Mouse (Mus musculus): ENCODE measurements at regions not wholly inside any gene's neighbourhood (a gene's known extent, or its start where the extent isn't known, plus 50 kb on each side); places are given as distances from the start of the nearest gene placed in this dataset.

DNA sequence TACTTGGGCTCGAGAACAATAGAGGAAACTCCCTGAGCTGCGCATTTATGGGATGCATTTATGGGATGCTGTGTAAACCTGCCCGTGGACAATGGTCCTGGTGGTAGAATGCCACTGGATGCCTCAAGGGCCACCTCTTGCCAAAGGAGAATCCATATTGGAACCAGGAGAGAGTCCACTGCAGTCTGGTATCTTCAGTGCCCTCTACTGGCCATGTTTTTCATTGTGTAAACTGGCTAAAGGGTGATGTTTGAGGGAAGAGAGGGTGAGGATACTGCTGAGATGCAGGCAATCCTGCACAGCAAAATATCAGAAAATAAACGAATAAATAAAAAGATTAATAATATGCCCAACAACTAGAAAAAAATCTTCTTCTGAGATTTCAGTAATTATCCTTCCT is 333.5 kb downstream of the Gm826 start:
- H3K4me3 ChIP-seq (ENCODE audit: low read depth, low read length) = no peak overlapping the region
- H3K27ac ChIP-seq (replicated peaks; ENCODE audit: low read depth, low read length) = no peak overlapping the region
- H3K27me3 ChIP-seq (replicated peaks; ENCODE audit: control insufficient read depth, insufficient read depth, low read length) = no peaks in the 10 kb centered on the region
- H3K4me2 ChIP-seq (ENCODE audit: low read depth, low read length) = no peak overlapping the region
- no peaks in the 10 kb centered on the region for H3K4me1 ChIP-seq (ENCODE audit: control insufficient read depth, insufficient read depth, low read length)
- WGBS = 68% methylated on average over 4 of the region's 4 CpGs
- no peak overlapping the region for H3K9ac ChIP-seq (ENCODE audit: low read depth, low read length)
- no peaks in the 10 kb centered on the region for H3K36me3 ChIP-seq (ENCODE audit: control insufficient read depth, insufficient read depth, low read length)
- no peaks in the 10 kb centered on the region for H3K9me3 ChIP-seq (ENCODE audit: control insufficient read depth, low read length)
- DNase-seq (ENCODE audit: low spot score) = no peak
- ATAC-seq (ENCODE audit: low read depth) = no peak

DNA sequence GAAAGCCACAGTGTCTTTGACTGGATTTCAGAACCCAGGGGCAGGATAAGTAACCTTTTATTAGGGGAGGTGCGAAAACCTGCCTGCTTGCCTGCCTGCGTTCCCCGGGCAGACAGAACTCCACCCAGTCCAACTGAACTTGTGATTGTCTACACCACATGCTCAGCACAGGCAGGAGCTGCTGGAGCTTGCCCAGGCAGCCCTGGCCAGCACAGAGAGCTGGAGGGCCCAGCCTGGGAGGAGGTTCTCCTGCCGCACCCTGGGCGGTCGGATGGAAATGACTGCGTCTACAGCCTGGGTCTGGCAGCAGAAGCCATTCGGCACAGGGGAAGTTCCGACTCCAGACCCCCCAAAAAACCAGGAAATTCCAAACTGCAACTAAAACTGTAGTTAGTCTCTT is 336.6 kb downstream of the Gm826 start:
- Histone ChIP-seq H3K4me1 (ENCODE audit: control insufficient read depth, insufficient read depth, low read length) (no peaks in the 10 kb centered on the region), H3K27me3 (replicated peaks; ENCODE audit: control insufficient read depth, insufficient read depth, low read length) (no peaks in the 10 kb centered on the region), H3K9me3 (ENCODE audit: control insufficient read depth, low read length) (no peaks in the 10 kb centered on the region), H3K4me2 (ENCODE audit: low read depth, low read length) (no peak overlapping the region), H3K27ac (replicated peaks; ENCODE audit: low read depth, low read length) (no peak overlapping the region), H3K36me3 (ENCODE audit: control insufficient read depth, insufficient read depth, low read length) (no peaks in the 10 kb centered on the region), H3K9ac (ENCODE audit: low read depth, low read length) (no peak overlapping the region), H3K4me3 (ENCODE audit: low read depth, low read length) (no peak overlapping the region)
- DNase-seq (ENCODE audit: low spot score) (peak; percentile 27), ATAC-seq (ENCODE audit: low read depth) (no peak)
- 73% methylated on average over 9 of the region's 9 CpGs for WGBS

GRCm38 (mm10) chr2:159994490-159994889 is 339.5 kb downstream of the Gm826 start:
- DNase-seq (ENCODE audit: low spot score) (no peak), ATAC-seq (ENCODE audit: low read depth) (no peak)
- H3K9me3 ChIP-seq (ENCODE audit: control insufficient read depth, low read length) = no peaks in the 10 kb centered on the region
- H3K27me3 ChIP-seq (replicated peaks; ENCODE audit: control insufficient read depth, insufficient read depth, low read length) = no peaks in the 10 kb centered on the region
- 59% methylated on average over 3 of the region's 3 CpGs for WGBS
- no peak overlapping the region for H3K4me2 ChIP-seq (ENCODE audit: low read depth, low read length)
- no peak overlapping the region for H3K4me3 ChIP-seq (ENCODE audit: low read depth, low read length)
- no peaks in the 10 kb centered on the region for H3K4me1 ChIP-seq (ENCODE audit: control insufficient read depth, insufficient read depth, low read length)
- H3K27ac ChIP-seq (replicated peaks; ENCODE audit: low read depth, low read length) = no peak overlapping the region
- no peaks in the 10 kb centered on the region for H3K36me3 ChIP-seq (ENCODE audit: control insufficient read depth, insufficient read depth, low read length)
- no peak overlapping the region for H3K9ac ChIP-seq (ENCODE audit: low read depth, low read length)

DNA sequence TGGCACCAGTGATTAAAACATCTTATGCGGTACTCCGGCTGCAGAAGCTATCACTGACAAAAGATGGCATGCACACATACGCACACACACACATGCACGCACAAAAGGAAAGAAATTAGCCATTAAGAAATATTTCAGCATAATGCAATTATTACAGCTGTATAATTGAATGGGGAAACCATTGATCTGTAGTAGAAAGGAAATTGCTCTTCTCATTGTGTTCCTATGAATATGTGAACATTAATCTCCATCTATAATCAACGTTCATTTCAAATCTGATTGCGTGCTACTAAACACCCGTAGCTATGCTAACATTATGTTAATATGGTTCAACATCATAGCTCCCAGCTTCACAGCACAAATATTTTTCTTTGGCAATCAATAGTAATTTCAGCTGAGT is 347.2 kb downstream of the Gm826 start:
- ATAC-seq (ENCODE audit: low read depth) = no peak
- WGBS = 87% methylated on average over 7 of the region's 7 CpGs

DNA sequence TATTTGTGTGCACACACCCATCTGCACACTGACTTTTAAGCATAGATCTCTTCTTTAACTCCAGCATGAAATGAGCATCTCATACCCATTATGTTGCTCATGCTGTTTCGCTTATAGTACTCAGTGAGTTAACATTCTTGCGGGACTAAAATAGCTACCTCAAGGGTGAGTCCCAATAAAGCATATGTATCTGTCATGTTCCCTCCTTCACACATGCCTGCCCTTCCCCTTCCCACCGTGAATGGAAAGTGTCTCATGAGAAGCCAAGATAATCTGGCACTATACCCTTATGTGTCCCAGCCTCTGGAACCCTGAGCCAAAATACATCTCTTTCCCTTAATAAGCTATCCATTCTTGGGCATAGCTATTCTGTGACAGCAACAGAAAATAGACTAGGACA is 352.3 kb downstream of the Gm826 start:
- DNase-seq (ENCODE audit: low spot score) = no peak

More for the DNA sequence above, 347.2 kb downstream of the Gm826 start:
- Histone ChIP-seq H3K9me3 (ENCODE audit: control insufficient read depth, low read length) (no peaks in the 10 kb centered on the region), H3K9ac (ENCODE audit: low read depth, low read length) (no peak overlapping the region), H3K4me3 (ENCODE audit: low read depth, low read length) (no peak overlapping the region), H3K27ac (replicated peaks; ENCODE audit: low read depth, low read length) (no peak overlapping the region), H3K4me1 (ENCODE audit: control insufficient read depth, insufficient read depth, low read length) (no peaks in the 10 kb centered on the region), H3K36me3 (ENCODE audit: control insufficient read depth, insufficient read depth, low read length) (no peaks in the 10 kb centered on the region), H3K27me3 (replicated peaks; ENCODE audit: control insufficient read depth, insufficient read depth, low read length) (no peaks in the 10 kb centered on the region), H3K4me2 (ENCODE audit: low read depth, low read length) (no peak overlapping the region)
- DNase-seq (ENCODE audit: low spot score) = no peak

DNA sequence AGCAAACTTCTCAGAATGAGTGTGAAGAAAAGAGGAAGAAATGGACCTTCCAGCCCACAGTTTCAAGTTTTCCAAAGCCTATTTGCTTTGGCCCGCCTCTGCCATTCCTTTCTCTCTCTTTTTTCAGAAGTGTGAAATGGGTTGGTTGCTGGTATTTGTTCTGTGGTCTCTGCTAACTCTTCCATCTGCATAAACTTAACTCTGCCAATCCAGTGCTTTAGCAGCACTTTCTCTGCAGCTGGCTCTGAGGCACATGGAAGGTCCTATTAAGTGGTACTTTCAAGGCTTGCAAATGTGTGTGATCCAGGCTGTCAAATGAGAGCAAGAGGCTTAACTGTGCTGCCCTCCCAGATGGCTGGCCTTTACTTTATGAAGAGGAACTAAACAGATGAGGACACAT is 383.6 kb downstream of the Gm826 start:
- no peaks in the 10 kb centered on the region for H3K27me3 ChIP-seq (replicated peaks; ENCODE audit: control insufficient read depth, insufficient read depth, low read length)
- no peaks in the 10 kb centered on the region for H3K36me3 ChIP-seq (ENCODE audit: control insufficient read depth, insufficient read depth, low read length)
- ATAC-seq (ENCODE audit: low read depth) (no peak), DNase-seq (ENCODE audit: low spot score) (peak; percentile 54)
- H3K4me3 ChIP-seq (ENCODE audit: low read depth, low read length) = no peak overlapping the region
- no peaks in the 10 kb centered on the region for H3K4me1 ChIP-seq (ENCODE audit: control insufficient read depth, insufficient read depth, low read length)
- no peaks in the 10 kb centered on the region for H3K9me3 ChIP-seq (ENCODE audit: control insufficient read depth, low read length)
- WGBS = 57% methylated on average over 1 of the region's 1 CpGs
- H3K4me2 ChIP-seq (ENCODE audit: low read depth, low read length) = no peak overlapping the region
- H3K9ac ChIP-seq (ENCODE audit: low read depth, low read length) = no peak overlapping the region
- H3K27ac ChIP-seq (replicated peaks; ENCODE audit: low read depth, low read length) = no peak overlapping the region

More for the DNA sequence above, 352.3 kb downstream of the Gm826 start:
- no peak overlapping the region for H3K27ac ChIP-seq (replicated peaks; ENCODE audit: low read depth, low read length)
- no peak for ATAC-seq (ENCODE audit: low read depth)
- 85% methylated on average over 3 of the region's 3 CpGs for WGBS
- no peaks in the 10 kb centered on the region for H3K4me1 ChIP-seq (ENCODE audit: control insufficient read depth, insufficient read depth, low read length)
- H3K27me3 ChIP-seq (replicated peaks; ENCODE audit: control insufficient read depth, insufficient read depth, low read length) = no peaks in the 10 kb centered on the region
- H3K36me3 ChIP-seq (ENCODE audit: control insufficient read depth, insufficient read depth, low read length) = no peaks in the 10 kb centered on the region
- H3K4me3 ChIP-seq (ENCODE audit: low read depth, low read length) = no peak overlapping the region
- H3K9me3 ChIP-seq (ENCODE audit: control insufficient read depth, low read length) = no peaks in the 10 kb centered on the region
- no peak overlapping the region for H3K4me2 ChIP-seq (ENCODE audit: low read depth, low read length)
- no peak overlapping the region for H3K9ac ChIP-seq (ENCODE audit: low read depth, low read length)

DNA sequence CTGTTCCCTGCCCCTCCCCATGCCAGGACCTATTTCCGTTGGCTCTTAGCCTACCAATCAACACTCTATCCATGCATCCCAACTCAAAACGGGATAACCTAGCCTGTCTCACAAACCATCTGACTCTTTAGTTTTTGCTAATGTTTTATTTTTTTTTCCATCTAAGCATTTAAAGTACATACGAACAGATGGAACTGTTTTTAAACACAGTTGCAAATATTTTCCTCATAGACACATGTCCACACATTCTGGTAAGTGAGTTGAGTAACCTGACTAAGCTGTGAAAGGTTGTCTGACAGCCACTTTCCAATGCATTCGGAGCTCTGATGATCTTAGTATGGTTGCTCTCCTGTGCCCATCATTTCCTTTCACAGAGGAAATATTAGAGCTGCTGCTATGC is 384.9 kb downstream of the Gm826 start:
- Histone ChIP-seq H3K27me3 (replicated peaks; ENCODE audit: control insufficient read depth, insufficient read depth, low read length) (no peaks in the 10 kb centered on the region), H3K9me3 (ENCODE audit: control insufficient read depth, low read length) (no peaks in the 10 kb centered on the region), H3K36me3 (ENCODE audit: control insufficient read depth, insufficient read depth, low read length) (no peaks in the 10 kb centered on the region), H3K4me3 (ENCODE audit: low read depth, low read length) (no peak overlapping the region), H3K27ac (replicated peaks; ENCODE audit: low read depth, low read length) (no peak overlapping the region), H3K9ac (ENCODE audit: low read depth, low read length) (no peak overlapping the region), H3K4me1 (ENCODE audit: control insufficient read depth, insufficient read depth, low read length) (no peaks in the 10 kb centered on the region), H3K4me2 (ENCODE audit: low read depth, low read length) (no peak overlapping the region)
- DNase-seq (ENCODE audit: low spot score) (no peak), ATAC-seq (ENCODE audit: low read depth) (no peak)
- 66% methylated on average over 4 of the region's 4 CpGs for WGBS

DNA sequence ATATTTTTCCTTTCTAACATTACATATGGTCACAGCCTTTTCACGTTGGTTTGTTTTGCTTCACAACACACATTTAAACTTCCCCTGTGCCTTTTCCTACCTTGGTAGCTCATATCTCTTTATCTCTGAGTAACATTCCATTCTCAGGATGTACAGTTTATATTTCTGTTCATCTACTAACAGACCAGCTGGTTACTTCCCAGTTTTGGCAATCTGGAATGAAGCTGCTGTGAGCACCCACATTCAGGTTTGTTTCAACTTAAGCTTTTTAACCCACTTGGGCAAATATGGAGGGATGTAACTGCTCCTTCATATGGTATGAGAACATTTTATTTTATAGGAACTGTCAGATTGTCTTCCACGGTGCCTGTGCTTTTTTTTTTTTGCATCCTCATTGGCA is 403.2 kb downstream of the Gm826 start:
- H3K9me3 ChIP-seq (ENCODE audit: control insufficient read depth, low read length) = no peaks in the 10 kb centered on the region
- no peak overlapping the region for H3K4me3 ChIP-seq (ENCODE audit: low read depth, low read length)
- DNase-seq (ENCODE audit: low spot score) (no peak), ATAC-seq (ENCODE audit: low read depth) (no peak)
- H3K4me1 ChIP-seq (ENCODE audit: control insufficient read depth, insufficient read depth, low read length) = no peaks in the 10 kb centered on the region
- no peak overlapping the region for H3K27ac ChIP-seq (replicated peaks; ENCODE audit: low read depth, low read length)
- no peak overlapping the region for H3K4me2 ChIP-seq (ENCODE audit: low read depth, low read length)
- H3K9ac ChIP-seq (ENCODE audit: low read depth, low read length) = no peak overlapping the region
- WGBS = 80% methylated on average over 2 of the region's 2 CpGs
- no peaks in the 10 kb centered on the region for H3K27me3 ChIP-seq (replicated peaks; ENCODE audit: control insufficient read depth, insufficient read depth, low read length)
- no peaks in the 10 kb centered on the region for H3K36me3 ChIP-seq (ENCODE audit: control insufficient read depth, insufficient read depth, low read length)

DNA sequence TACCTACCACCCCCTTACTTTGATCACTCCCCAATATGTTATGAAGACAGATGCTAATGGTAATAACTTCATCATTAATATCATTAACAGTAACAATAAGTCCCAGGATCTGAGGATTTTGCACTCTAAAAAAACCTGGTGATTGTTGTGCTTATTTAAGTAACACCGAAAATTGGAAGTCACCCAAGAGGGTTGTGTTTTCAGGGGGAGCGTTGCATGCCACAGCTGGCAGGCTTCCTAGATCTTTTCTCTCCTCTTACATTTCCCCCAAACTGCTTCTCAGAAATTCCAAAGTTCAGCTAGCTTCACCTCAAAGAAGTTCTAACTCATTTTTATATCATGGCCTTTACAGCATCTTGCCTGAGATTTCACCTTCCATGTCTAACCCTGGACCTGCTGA is 444.3 kb downstream of the Gm826 start:
- Histone ChIP-seq H3K9ac (ENCODE audit: low read depth, low read length) (no peak overlapping the region), H3K36me3 (ENCODE audit: control insufficient read depth, insufficient read depth, low read length) (no peaks in the 10 kb centered on the region), H3K4me2 (ENCODE audit: low read depth, low read length) (no peak overlapping the region), H3K9me3 (ENCODE audit: control insufficient read depth, low read length) (no peaks in the 10 kb centered on the region), H3K4me3 (ENCODE audit: low read depth, low read length) (no peak overlapping the region), H3K4me1 (ENCODE audit: control insufficient read depth, insufficient read depth, low read length) (0 out of 2 replicates have a peak, but pooled peaks cover 2% of the 10 kb centered on the region), H3K27ac (replicated peaks; ENCODE audit: low read depth, low read length) (no peak overlapping the region), H3K27me3 (replicated peaks; ENCODE audit: control insufficient read depth, insufficient read depth, low read length) (no peaks in the 10 kb centered on the region)
- peak; percentile 72 for DNase-seq (ENCODE audit: low spot score)
- no peak for ATAC-seq (ENCODE audit: low read depth)
- 41% methylated on average over 2 of the region's 2 CpGs for WGBS
